Mouse (Mus musculus): ENCODE results near the gene Trpc2. TPM values are rescaled to one million over a fixed set of nuclear protein-coding genes. Genes with fewer than 3 reads are reported as not detected.

The Trpc2 gene
- polyA plus RNA-seq, 1 experiment from 2014 or later = not detected

DNA sequence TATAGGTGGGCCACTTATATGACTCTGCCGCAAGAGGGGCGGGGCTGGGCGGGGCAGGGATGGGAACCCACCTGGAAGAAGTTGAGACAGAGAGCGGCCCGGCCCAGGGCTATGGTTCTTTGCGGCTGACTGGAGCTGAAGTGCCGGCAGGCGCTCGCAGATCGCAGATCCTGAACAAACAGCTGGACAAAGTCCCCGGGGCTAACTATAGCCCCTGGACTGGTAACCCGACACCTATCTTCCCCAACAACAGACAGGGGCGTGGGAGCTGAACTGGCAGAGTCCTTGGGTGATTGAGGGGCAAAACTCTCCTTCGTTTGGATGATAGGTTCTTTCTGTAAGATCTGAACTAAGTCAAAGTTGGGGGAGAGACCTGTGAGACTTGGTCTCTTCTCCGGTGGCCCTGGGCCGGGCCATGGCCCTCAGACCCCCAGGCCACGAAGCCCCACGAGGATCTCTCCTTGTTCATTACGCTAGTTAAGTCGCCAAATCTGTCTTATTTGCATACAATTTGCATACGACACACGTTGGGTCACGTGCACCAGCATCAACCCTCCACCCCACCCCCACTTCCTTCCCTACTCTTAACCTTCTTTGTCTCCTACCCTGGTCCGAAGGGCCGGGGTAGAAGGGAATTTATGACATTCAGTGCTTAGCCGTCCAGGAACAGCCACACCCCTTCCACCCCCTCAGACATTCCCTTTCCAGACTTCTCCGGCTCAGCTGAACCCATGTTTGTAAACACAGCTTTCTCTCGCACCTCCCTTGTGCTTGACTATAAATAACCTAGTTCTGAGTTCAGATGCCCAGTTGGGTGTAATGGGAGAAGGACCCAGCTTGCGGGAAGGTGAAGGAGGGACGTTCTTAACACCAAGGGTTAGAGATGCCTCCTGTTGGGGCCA lies 17.1 kb downstream of the Trpc2 start:
- H3K9me3 ChIP-seq (ENCODE audit: control insufficient read depth, low read length) = no peaks in the 10 kb centered on the region
- peak overlapping the region; percentile 50 for H3K9ac ChIP-seq (ENCODE audit: low read length)
- H3K36me3 ChIP-seq (ENCODE audit: control insufficient read depth, insufficient read depth, low read length) = no peaks in the 10 kb centered on the region
- DNase-seq (ENCODE audit: low spot score) (peak; percentile 36), ATAC-seq (ENCODE audit: low FRiP score, low TSS enrichment) (peak; percentile 54)
- peak overlapping the region; percentile 59 for H3K4me2 ChIP-seq (replicated peaks; ENCODE audit: low read depth)
- WGBS = 7% methylated on average over 30 of the region's 30 CpGs
- H3K27ac ChIP-seq (replicated peaks) = no peak overlapping the region
- TF ChIP-seq EP300 (optimal IDR thresholded peaks at IDR 0.05) = no peak
- TF ChIP-seq CTCF (IDR thresholded peaks at IDR 0.05; ENCODE audit: low read depth) = no peak
- peak overlapping the region; percentile 35 for H3K4me3 ChIP-seq (ENCODE audit: low read depth, low read length)
- H3K4me1 ChIP-seq (replicated peaks; ENCODE audit: control insufficient read depth, insufficient read depth) = no peaks in the 10 kb centered on the region
- H3K27me3 ChIP-seq (ENCODE audit: control insufficient read depth, insufficient read depth, low read length) = no peaks in the 10 kb centered on the region

DNA sequence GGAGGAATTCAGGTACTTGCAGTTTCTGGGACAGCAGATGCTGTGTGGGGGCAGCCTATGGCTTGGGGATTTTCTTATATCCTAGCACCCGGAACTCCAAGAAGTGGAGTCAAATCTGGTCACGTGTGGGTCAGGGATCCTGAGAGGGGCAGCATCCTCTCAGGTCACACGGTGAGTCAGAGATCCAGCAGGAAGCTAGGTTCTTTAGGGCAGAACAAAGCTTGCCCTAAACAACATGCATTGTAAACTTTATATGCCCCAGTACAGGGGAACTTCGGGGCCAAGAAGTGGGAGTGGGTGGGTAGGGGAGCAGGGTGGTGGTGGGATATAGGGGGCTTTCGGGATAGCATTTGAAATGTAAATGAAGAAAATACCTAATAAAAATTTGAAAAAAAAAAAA lies 18.0 kb downstream of the Trpc2 start:
- H3K27me3 ChIP-seq (ENCODE audit: control insufficient read depth, insufficient read depth, low read length) = no peaks in the 10 kb centered on the region
- H3K4me1 ChIP-seq (replicated peaks; ENCODE audit: control insufficient read depth, insufficient read depth) = no peaks in the 10 kb centered on the region
- H3K9ac ChIP-seq (ENCODE audit: low read length) = no peak overlapping the region
- TF ChIP-seq EP300 (optimal IDR thresholded peaks at IDR 0.05) (no peak), CTCF (IDR thresholded peaks at IDR 0.05; ENCODE audit: low read depth) (no peak)
- no peak overlapping the region for H3K4me3 ChIP-seq (ENCODE audit: low read depth, low read length)
- DNase-seq (ENCODE audit: low spot score) (no peak), ATAC-seq (ENCODE audit: low FRiP score, low TSS enrichment) (no peak)
- H3K9me3 ChIP-seq (ENCODE audit: control insufficient read depth, low read length) = no peaks in the 10 kb centered on the region
- H3K27ac ChIP-seq (replicated peaks) = no peak overlapping the region
- no peaks in the 10 kb centered on the region for H3K36me3 ChIP-seq (ENCODE audit: control insufficient read depth, insufficient read depth, low read length)
- H3K4me2 ChIP-seq (replicated peaks; ENCODE audit: low read depth) = no peak overlapping the region
- 70% methylated on average over 5 of the region's 5 CpGs for WGBS

DNA sequence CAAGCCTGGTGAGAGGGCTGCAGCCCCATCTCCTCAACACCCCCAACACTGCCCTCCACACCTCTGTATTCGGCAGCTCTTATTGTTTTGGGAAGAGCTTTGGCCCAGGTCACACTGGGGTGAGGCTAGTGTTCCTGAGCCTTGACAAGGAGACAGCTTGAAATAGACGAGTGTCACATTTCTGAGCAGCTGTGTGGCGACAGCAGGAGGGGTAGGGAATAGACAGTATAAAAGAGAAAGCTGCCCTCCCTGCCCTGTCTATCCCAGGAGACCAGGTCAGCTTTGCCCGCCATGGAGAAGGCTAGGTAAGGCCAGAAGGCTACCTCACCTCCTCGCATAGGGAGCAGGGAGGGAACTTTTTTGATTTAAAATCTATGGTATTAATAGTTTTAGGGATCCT lies 18.6 kb downstream of the Trpc2 start, which contains the start of gene Art1:
Art1 (plus strand) TSS at position 257 of the 400 bp plus-strand sequence.
- Histone ChIP-seq H3K27me3 (ENCODE audit: control insufficient read depth, insufficient read depth, low read length) (no peaks in the 10 kb centered on the region), H3K27ac (replicated peaks) (no peak within 1 kb of the TSS), H3K9me3 (ENCODE audit: control insufficient read depth, low read length) (no peaks in the 10 kb centered on the region), H3K4me3 (ENCODE audit: low read depth, low read length) (no peak within 1 kb of the TSS), H3K36me3 (ENCODE audit: control insufficient read depth, insufficient read depth, low read length) (no peaks in the 10 kb centered on the region), H3K4me2 (replicated peaks; ENCODE audit: low read depth) (no peak within 1 kb of the TSS), H3K9ac (ENCODE audit: low read length) (no peak within 1 kb of the TSS), H3K4me1 (replicated peaks; ENCODE audit: control insufficient read depth, insufficient read depth) (no peaks in the 10 kb centered on the region)
- ATAC-seq (ENCODE audit: low FRiP score, low TSS enrichment) (no peak), DNase-seq (ENCODE audit: low spot score) (no peak)
- WGBS = 75% methylated on average over 5 of the region's 5 CpGs
- TF ChIP-seq CTCF (IDR thresholded peaks at IDR 0.05; ENCODE audit: low read depth) (no peak), EP300 (optimal IDR thresholded peaks at IDR 0.05) (no peak)

DNA sequence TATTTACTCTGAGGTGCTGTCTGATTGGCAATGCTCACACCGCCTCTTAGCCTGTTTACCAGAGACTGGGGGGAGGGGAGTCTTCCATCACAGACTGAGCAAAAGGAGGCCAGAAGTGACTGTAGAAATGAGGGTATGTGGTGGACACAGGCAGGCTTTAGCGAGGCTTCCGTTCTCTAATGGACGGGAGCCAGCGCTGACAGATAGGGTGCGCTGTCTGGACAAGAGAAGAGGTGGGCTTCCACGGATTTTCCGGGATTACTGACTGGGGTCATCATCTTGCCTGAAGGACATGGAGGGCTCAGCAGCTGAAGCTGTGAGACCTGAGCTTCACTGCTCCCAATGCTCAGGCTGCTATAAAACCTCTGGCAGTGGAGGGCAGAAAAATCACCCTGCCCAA lies 19.3 kb downstream of the Trpc2 start:
- 60% methylated on average over 8 of the region's 8 CpGs for WGBS

DNA sequence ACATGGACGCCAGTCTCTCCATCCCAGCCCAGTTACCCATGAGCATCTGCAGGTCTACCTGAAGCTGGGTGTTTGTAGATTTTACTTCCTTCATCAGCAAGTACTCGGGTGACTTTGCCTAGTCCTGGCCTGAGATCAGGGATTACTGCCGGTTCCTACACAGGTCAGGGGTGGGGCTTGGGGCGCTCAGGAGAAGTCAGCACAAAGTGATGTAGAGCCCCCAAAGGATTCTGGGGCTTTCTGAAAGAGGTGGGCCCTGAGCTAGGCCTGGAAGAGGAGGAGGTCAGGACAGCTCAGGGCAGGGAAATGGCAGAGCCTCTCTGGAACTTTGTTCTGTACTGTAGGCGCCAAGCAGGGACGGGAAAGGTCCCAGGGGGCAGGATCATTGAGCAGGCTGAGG lies 19.8 kb downstream of the Trpc2 start:
- Histone ChIP-seq H3K4me2 (replicated peaks; ENCODE audit: low read depth) (no peak overlapping the region), H3K4me1 (replicated peaks; ENCODE audit: control insufficient read depth, insufficient read depth) (no peaks in the 10 kb centered on the region), H3K4me3 (ENCODE audit: low read depth, low read length) (no peak overlapping the region), H3K27me3 (ENCODE audit: control insufficient read depth, insufficient read depth, low read length) (no peaks in the 10 kb centered on the region), H3K9ac (ENCODE audit: low read length) (no peak overlapping the region), H3K27ac (replicated peaks) (no peak overlapping the region), H3K9me3 (ENCODE audit: control insufficient read depth, low read length) (no peaks in the 10 kb centered on the region), H3K36me3 (ENCODE audit: control insufficient read depth, insufficient read depth, low read length) (no peaks in the 10 kb centered on the region)
- DNase-seq (ENCODE audit: low spot score) (no peak), ATAC-seq (ENCODE audit: low FRiP score, low TSS enrichment) (no peak)
- TF ChIP-seq EP300 (optimal IDR thresholded peaks at IDR 0.05) (no peak), CTCF (IDR thresholded peaks at IDR 0.05; ENCODE audit: low read depth) (no peak)
- 35% methylated on average over 6 of the region's 6 CpGs for WGBS

More for the DNA sequence above, 19.3 kb downstream of the Trpc2 start:
- H3K4me3 ChIP-seq (ENCODE audit: low read depth, low read length) = no peak overlapping the region
- no peak overlapping the region for H3K9ac ChIP-seq (ENCODE audit: low read length)
- H3K27me3 ChIP-seq (ENCODE audit: control insufficient read depth, insufficient read depth, low read length) = no peaks in the 10 kb centered on the region
- H3K4me1 ChIP-seq (replicated peaks; ENCODE audit: control insufficient read depth, insufficient read depth) = no peaks in the 10 kb centered on the region
- H3K4me2 ChIP-seq (replicated peaks; ENCODE audit: low read depth) = no peak overlapping the region
- no peak for DNase-seq (ENCODE audit: low spot score)
- no peak for ATAC-seq (ENCODE audit: low FRiP score, low TSS enrichment)
- H3K36me3 ChIP-seq (ENCODE audit: control insufficient read depth, insufficient read depth, low read length) = no peaks in the 10 kb centered on the region
- no peak overlapping the region for H3K27ac ChIP-seq (replicated peaks)
- TF ChIP-seq CTCF (IDR thresholded peaks at IDR 0.05; ENCODE audit: low read depth) (no peak), EP300 (optimal IDR thresholded peaks at IDR 0.05) (no peak)
- H3K9me3 ChIP-seq (ENCODE audit: control insufficient read depth, low read length) = no peaks in the 10 kb centered on the region

DNA sequence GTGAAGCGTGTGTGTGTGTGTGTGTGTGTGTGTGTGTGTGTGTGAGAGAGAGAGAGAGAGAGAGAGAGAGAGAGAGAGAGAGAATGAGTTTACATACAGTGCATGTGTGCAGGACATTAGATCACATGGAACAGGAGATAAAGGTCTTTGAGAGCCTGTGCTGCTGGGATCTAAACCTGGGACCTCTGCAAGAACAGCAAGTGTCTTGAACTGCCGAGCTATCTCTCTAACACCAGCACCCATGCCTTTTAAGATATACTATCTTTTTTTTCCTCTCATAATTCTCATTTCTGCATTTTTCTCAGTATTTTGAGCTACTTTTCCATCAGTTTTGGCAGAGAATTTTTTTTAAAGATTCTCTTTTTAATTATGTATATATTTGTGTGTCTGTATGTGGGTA lies 20.6 kb downstream of the Trpc2 start:
- Histone ChIP-seq H3K27ac (replicated peaks) (no peak overlapping the region), H3K27me3 (ENCODE audit: control insufficient read depth, insufficient read depth, low read length) (no peaks in the 10 kb centered on the region), H3K9me3 (ENCODE audit: control insufficient read depth, low read length) (no peaks in the 10 kb centered on the region), H3K36me3 (ENCODE audit: control insufficient read depth, insufficient read depth, low read length) (no peaks in the 10 kb centered on the region), H3K4me1 (replicated peaks; ENCODE audit: control insufficient read depth, insufficient read depth) (no peaks in the 10 kb centered on the region), H3K4me2 (replicated peaks; ENCODE audit: low read depth) (no peak overlapping the region), H3K4me3 (ENCODE audit: low read depth, low read length) (no peak overlapping the region), H3K9ac (ENCODE audit: low read length) (no peak overlapping the region)
- DNase-seq (ENCODE audit: low spot score) = no peak
- WGBS = 61% methylated on average over 2 of the region's 2 CpGs
- no peak for TF ChIP-seq EP300 (optimal IDR thresholded peaks at IDR 0.05)
- ATAC-seq (ENCODE audit: low FRiP score, low TSS enrichment) = no peak
